Mouse (Mus musculus) megakaryocyte-erythroid progenitor cell, adult 5-6 weeks (primary cell): Measurements from ENCODE around the gene Tamm41. TPM values are rescaled to one million over a fixed set of nuclear protein-coding genes. Genes with fewer than 3 reads are reported as not detected.

Experiments
- ATAC-seq: replicated peaks from 2 replicates; pipeline ENCODE4 v1.8.0; 2016; ENCODE audit warnings: mild to moderate bottlenecking, inconsistent platforms; ENCODE audit not compliant: severe bottlenecking, poor library complexity, low FRiP score, low TSS enrichment
- total RNA-seq, 2 experiments: library from RNA; stranded (forward) in 1 of 2; stranded (reverse) in 1 of 2; fragments of 200-1000, 215-1000 nt in 1 of 2; fragments of >200 nt in 1 of 2; fragmentation: Nextera tagmentation in 1 of 2; gene quantifications; 2 replicates each; pipeline ENCODE4 v1.2.3; 2014 to 2017

The Tamm41 gene
- total RNA-seq, 2 experiments from 2014 or later: 70.2 to 75.1 TPM

- ATAC-seq: no peak
These were observed 49.6 kb downstream of the Tamm41 start for GRCm38 (mm10) chr6:114987966-114988618.

- no peak for ATAC-seq
These were observed 55.0 kb downstream of the Tamm41 start for GRCm38 (mm10) chr6:114982671-114983070.

DNA sequence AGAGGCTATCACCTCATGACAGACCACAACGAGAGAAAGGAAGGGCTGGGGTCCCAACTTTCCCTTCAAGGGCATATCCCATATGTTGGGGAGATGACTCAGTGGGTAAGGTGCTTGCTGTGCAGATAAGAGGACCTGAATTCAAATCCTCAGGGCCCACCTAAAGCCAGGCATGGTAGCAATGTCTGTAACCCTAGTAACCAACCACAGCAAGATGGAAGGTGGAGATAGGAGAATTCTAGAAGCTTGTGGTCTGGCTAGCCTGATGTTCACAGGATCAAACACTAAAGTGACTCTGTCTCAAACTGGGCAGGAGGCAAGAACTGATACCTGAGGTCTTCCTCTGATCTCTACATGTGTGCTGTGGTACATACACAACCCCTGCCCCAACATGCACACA, 58.0 kb downstream of the Tamm41 start:
- peak; percentile 72 for ATAC-seq

DNA sequence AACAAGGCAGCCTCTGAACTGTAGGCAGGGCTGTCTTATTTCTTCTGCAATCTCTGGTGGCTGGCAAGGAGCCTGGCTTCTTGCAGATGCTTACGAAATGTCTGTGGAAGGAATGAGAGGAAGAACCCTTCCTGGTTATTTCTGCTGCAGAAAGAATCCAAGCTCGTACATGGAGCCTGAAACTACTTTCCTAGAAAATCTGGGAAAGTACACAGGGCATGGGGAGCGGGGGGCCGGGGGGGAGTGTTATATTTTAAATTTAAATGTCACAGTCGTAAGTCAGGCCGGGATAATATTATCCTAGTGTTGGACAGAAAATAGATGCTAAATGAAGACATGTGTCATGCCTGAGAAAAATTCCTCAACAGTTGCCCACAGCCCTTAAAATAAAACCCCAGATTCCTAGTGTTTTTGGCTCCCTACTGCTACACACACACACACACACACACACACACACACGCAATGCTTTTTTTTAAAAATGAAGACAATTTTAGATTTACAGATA, 60.7 kb downstream of the Tamm41 start:
- ATAC-seq: no peak

- ATAC-seq: no peak
These were observed 63.3 kb downstream of the Tamm41 start for GRCm38 (mm10) chr6:114974331-114974730.

DNA sequence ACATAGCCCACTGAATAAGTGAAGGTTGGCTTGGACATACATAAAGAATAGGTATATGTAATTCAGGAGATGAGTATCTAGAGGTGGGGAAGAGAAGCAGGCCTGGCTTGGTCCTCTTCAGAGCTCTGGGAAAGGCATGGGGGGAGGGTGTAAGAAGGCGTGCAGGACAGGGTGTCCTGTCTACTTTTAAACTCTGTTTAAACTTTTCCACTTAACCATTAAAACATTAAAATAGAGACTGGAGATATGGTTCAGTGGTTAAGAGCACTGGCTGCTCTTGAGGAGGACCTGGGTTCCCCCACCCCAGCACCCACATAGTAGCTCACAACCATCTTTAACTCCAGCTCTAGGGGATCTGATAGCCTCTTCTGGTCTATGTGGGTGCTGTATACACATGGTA, 64.7 kb downstream of the Tamm41 start:
- ATAC-seq: no peak

- ATAC-seq: no peak
These were observed 66.8 kb downstream of the Tamm41 start for GRCm38 (mm10) chr6:114970895-114971294.

- ATAC-seq: no peak
These were observed 67.3 kb downstream of the Tamm41 start for GRCm38 (mm10) chr6:114970386-114970785.

GRCm38 (mm10) chr6:114969213-114970120, 68.2 kb downstream of the Tamm41 start, which contains the start of gene Vgll4:
TSS of gene Vgll4 (minus strand) at chr6:114969994.
- peak; percentile 58 for ATAC-seq

- no peak; the same call in 1 of the 2 replicates for ATAC-seq
These were observed 69.1 kb downstream of the Tamm41 start for GRCm38 (mm10) chr6:114968361-114969212.

DNA sequence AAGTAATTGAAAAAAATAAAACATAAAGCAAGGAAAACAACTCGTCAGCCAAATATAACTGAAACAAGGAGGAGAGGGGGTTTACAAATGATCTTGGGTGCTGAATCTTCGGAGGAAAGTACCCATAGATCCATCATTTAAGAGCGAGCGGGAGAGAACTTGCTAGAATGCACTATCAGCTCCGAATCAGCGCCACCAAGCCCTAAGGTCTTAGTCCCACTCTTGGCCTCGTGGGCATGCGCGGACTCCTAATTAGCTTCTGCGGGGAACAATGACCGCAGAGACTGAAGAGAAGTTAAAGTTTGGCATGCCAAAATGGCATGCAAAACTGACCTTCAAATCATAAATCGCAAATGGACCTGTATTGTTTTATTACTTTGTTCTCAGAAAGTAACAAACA, 70.1 kb downstream of the Tamm41 start:
- no peak for ATAC-seq

- ATAC-seq: no peak
These were observed 71.1 kb downstream of the Tamm41 start for GRCm38 (mm10) chr6:114966396-114967154.

DNA sequence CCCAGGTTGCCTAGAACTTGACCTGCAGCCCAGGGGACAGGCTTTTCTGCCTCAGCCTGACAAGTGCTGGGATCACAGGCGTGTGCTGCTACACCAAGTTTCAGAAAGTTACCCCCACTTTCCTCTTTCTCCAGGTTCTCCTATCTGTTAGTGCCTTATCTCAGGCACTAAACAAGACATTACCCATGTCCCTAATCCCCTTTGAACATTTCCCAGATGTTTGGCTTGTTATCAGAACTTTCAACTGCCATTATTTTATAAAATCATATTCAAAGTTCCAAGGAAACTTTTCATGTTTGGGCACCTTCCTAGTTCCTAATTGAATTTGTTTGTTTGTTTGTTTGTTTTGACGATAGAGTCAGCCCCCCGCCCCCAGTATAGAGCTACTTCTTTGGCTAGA, 71.9 kb downstream of the Tamm41 start:
- ATAC-seq: no peak

DNA sequence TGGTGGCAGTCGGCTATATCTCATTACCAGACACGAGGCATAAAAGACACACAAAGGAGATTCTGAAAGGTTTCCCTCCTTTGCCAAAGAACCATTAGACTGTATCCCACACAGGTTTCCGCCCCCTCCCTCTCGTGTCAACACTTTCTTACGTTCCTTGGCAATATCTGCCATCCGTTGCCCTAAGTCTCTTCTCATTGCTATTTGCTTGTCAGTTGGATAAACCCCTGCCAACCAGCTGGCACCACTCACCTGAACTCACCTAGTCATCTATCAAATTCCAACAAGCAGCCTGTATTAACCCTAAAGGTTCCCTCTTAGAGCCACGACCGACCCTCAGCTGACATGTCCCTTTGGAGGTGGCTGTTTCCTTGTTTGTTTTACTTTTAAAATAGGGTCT, 72.3 kb downstream of the Tamm41 start:
- no peak for ATAC-seq

- no peak for ATAC-seq
These were observed 73.4 kb downstream of the Tamm41 start for GRCm38 (mm10) chr6:114964235-114964634.

GRCm38 (mm10) chr6:114963636-114964035, 74.0 kb downstream of the Tamm41 start:
- ATAC-seq: no peak

GRCm38 (mm10) chr6:114961276-114962068, 76.2 kb downstream of the Tamm41 start:
- ATAC-seq: no peak

GRCm38 (mm10) chr6:114959012-114959398, 78.7 kb downstream of the Tamm41 start:
- no peak for ATAC-seq
